Mouse (Mus musculus) embryonic facial prominence, embryonic 11.5 days (tissue): ENCODE measurements at regions not wholly inside any gene's neighbourhood (a gene's known extent, or its start where the extent isn't known, plus 50 kb on each side); places are given as distances from the start of the nearest gene placed in this dataset. TPM values are rescaled to one million over a fixed set of nuclear protein-coding genes. Genes with fewer than 3 reads are reported as not detected.

Experiments used
- ATAC-seq: fragments of 200-750 bp; cut with Nextera tagmentation; replicated peaks from 2 replicates; pipeline ENCODE4 v1.8.0; 2017; ENCODE audit warnings: low read depth; ENCODE audit not compliant: insufficient number of reproducible peaks, low FRiP score, low TSS enrichment
- DNase-seq: peaks from one replicate; pipeline ENCODE4 v3.0.0-alpha.2; 2015; ENCODE audit warnings: low spot score
- H3K27ac ChIP-seq: fragments of 300-500 bp; sonication (generic); replicated peaks from 2 replicates; pipeline ENCODE4 v1.5.1; 2014; ENCODE audit warnings: mild to moderate bottlenecking, low read depth, low read length, control low read depth
- H3K27me3 ChIP-seq: fragments of 300-500 bp; sonication (generic); 2 replicates; pipeline ENCODE4 v1.6.1; 2014; ENCODE audit warnings: mild to moderate bottlenecking, low read length, moderate library complexity, mixed read lengths; ENCODE audit not compliant: control insufficient read depth, insufficient read depth
- H3K36me3 ChIP-seq: fragments of 300-500 bp; sonication (generic); replicated peaks from 2 replicates; pipeline ENCODE4 v1.6.1; 2014; ENCODE audit warnings: low read depth, mild to moderate bottlenecking, low read length, moderate library complexity, mixed read lengths; ENCODE audit not compliant: control insufficient read depth, insufficient read depth
- H3K4me1 ChIP-seq: fragments of 300-500 bp; sonication (generic); 2 replicates; pipeline ENCODE4 v1.6.1; 2014; ENCODE audit warnings: low read length, mixed read lengths; ENCODE audit not compliant: control insufficient read depth, insufficient read depth
- H3K4me2 ChIP-seq: fragments of 300-500 bp; sonication (generic); 2 replicates; pipeline ENCODE4 v1.6.1; 2014; ENCODE audit warnings: low read depth, mild to moderate bottlenecking, control low read depth, low read length, moderate library complexity
- H3K4me3 ChIP-seq: fragments of 300-500 bp; sonication (generic); 2 replicates; pipeline ENCODE4 v1.5.1; 2014; ENCODE audit warnings: low read depth, low read length, control low read depth
- H3K9ac ChIP-seq: fragments of 300-500 bp; sonication (generic); replicated peaks from 2 replicates; pipeline ENCODE4 v1.6.1; 2014; ENCODE audit warnings: mild to moderate bottlenecking, control low read depth, low read length
- H3K9me3 ChIP-seq: fragments of 300-500 bp; sonication (generic); replicated peaks from 2 replicates; pipeline ENCODE4 v1.6.1; 2016; ENCODE audit warnings: mild to moderate bottlenecking, low read length, inconsistent platforms, mixed read lengths; ENCODE audit not compliant: control insufficient read depth
- WGBS: fragments of 180-500 bp; shearing (Covaris S2); extraction: QIAGEN DNeasy Blood & Tissue Kit; methylation state at CpG from one replicate; pipeline ENCODE4 v1.1.7; 2014; 5-methylcytosine and 5-hydroxymethylcytosine counted together
- microRNA-seq: library from miRNA; unstranded; fragments of <30 nt; microRNA quantifications from one replicate; pipeline ENCODE4, GENCODE M21; 2016; ENCODE audit warnings: borderline number of aligned reads

- Histone ChIP-seq H3K4me3 (no peak overlapping the region), H3K9ac (no peak overlapping the region), H3K9me3 (no peaks in the 10 kb centered on the region), H3K27me3 (no peaks in the 10 kb centered on the region), H3K36me3 (no peaks in the 10 kb centered on the region), H3K4me1 (peaks cover 2% of the 10 kb centered on the region), H3K4me2 (0 out of 2 replicates have a peak overlapping the region, but pooled peaks have one; percentile 13), H3K27ac (0 out of 2 replicates have a peak overlapping the region, but pooled peaks have one; percentile 41)
- DNase-seq (peak; percentile 65), ATAC-seq (peak; percentile 88)
- 12% methylated on average over 6 of the region's 6 CpGs for WGBS
Measured at GRCm38 (mm10) chr13:28416231-28416630, 158.9 kb downstream of the Gm11361 start.

GRCm38 (mm10) chr13:28415769-28416168, 158.4 kb downstream of the Gm11361 start:
- 0 out of 2 replicates have a peak overlapping the region, but pooled peaks have one; percentile 36 for H3K27ac ChIP-seq
- no peak overlapping the region for H3K4me3 ChIP-seq
- peaks cover 2% of the 10 kb centered on the region for H3K4me1 ChIP-seq
- H3K36me3 ChIP-seq = no peaks in the 10 kb centered on the region
- ATAC-seq = no peak
- no peaks in the 10 kb centered on the region for H3K27me3 ChIP-seq
- no peak overlapping the region for H3K9ac ChIP-seq
- H3K4me2 ChIP-seq = no peak overlapping the region
- no peaks in the 10 kb centered on the region for H3K9me3 ChIP-seq
- DNase-seq = no peak
- 40% methylated on average over 1 of the region's 1 CpGs for WGBS

GRCm38 (mm10) chr13:28410324-28410723, 153.0 kb downstream of the Gm11361 start:
- H3K4me1 ChIP-seq = no peaks in the 10 kb centered on the region
- H3K4me2 ChIP-seq = no peak overlapping the region
- H3K9ac ChIP-seq = no peak overlapping the region
- no peak for ATAC-seq
- H3K9me3 ChIP-seq = no peaks in the 10 kb centered on the region
- no peak overlapping the region for H3K4me3 ChIP-seq
- no peaks in the 10 kb centered on the region for H3K27me3 ChIP-seq
- 38% methylated on average over 2 of the region's 2 CpGs for WGBS
- DNase-seq = no peak
- H3K27ac ChIP-seq = no peak overlapping the region
- no peaks in the 10 kb centered on the region for H3K36me3 ChIP-seq

GRCm38 (mm10) chr13:28409609-28409902, 152.2 kb downstream of the Gm11361 start:
- H3K9ac ChIP-seq = no peak overlapping the region
- 62% methylated on average over 1 of the region's 1 CpGs for WGBS

GRCm38 (mm10) chr13:28408868-28409608, 151.7 kb downstream of the Gm11361 start:
- Histone ChIP-seq H3K27me3 (no peaks in the 10 kb centered on the region), H3K4me1 (no peaks in the 10 kb centered on the region), H3K27ac (no peak overlapping the region), H3K9me3 (no peaks in the 10 kb centered on the region), H3K4me2 (no peak overlapping the region), H3K4me3 (no peak overlapping the region), H3K36me3 (no peaks in the 10 kb centered on the region), H3K9ac (no peak overlapping the region)
- peak; percentile 49 for DNase-seq
- WGBS = 12% methylated on average over 7 of the region's 7 CpGs
- ATAC-seq = no peak

More at GRCm38 (mm10) chr13:28409609-28409902, 152.2 kb downstream of the Gm11361 start:
- no peak overlapping the region for H3K4me2 ChIP-seq
- no peaks in the 10 kb centered on the region for H3K27me3 ChIP-seq
- no peaks in the 10 kb centered on the region for H3K36me3 ChIP-seq
- no peaks in the 10 kb centered on the region for H3K9me3 ChIP-seq
- no peak overlapping the region for H3K27ac ChIP-seq
- ATAC-seq (no peak), DNase-seq (no peak)
- no peaks in the 10 kb centered on the region for H3K4me1 ChIP-seq
- H3K4me3 ChIP-seq = no peak overlapping the region

- DNase-seq (no peak), ATAC-seq (no peak)
- no peaks in the 10 kb centered on the region for H3K27me3 ChIP-seq
- H3K27ac ChIP-seq = no peak overlapping the region
- 20% methylated on average over 7 of the region's 7 CpGs for WGBS
- H3K4me1 ChIP-seq = peaks cover 3% of the 10 kb centered on the region; the same call in 1 of the 2 replicates
- H3K9ac ChIP-seq = no peak overlapping the region
- H3K9me3 ChIP-seq = no peaks in the 10 kb centered on the region
- no peak overlapping the region for H3K4me3 ChIP-seq
- no peak overlapping the region for H3K4me2 ChIP-seq
- no peaks in the 10 kb centered on the region for H3K36me3 ChIP-seq
Measured at GRCm38 (mm10) chr13:28400459-28400858, 143.1 kb downstream of the Gm11361 start.

Small RNAs in the stretch of these regions (microRNA-seq; reads per million reads assigned to microRNA genes)
- not detected for gene Mir6368
